In the genomic region with DNA sequence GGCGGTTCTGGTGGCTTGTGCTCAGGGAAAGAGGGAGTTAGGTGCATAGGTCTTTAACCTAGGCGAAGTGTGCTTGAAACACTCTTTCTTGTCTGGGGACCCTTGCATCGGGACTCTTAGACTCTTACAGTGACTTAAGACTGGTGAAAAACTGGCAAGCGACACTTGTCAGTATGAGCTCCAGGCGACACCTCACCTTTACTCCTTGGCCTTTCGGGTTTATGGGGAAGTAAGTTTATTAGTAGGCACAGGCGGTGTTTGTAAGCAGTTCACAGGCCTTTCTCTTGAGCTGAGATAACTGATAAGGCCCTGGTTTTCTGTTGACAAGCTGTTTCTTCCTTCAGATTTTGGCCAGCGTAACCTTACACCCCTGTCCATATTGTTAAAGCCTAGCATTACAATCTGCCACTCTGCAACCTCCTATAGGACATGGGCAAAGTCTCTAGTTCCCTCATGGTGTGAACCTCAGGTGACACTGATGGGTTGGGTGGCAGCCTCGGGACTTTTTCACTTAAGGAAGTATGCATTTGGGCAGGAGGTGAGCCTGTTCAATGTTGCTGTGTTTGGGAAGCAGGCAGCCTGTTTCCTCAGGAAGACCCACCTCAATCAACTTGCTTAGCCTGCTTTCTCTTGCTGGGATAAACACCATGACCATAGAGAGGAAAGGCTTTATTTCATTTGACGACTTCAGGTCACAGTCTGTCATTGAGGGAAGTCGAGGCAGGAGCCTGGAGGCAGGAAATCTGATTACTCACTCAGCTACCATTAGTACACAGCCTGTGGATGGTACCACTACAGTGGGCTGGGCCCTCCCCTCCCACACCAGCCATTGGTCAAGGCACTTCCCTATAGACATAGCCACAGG, we compare ENCODE assay signal across 8 mouse cellular contexts. TPM values are rescaled to one million over a fixed set of nuclear protein-coding genes. Genes with fewer than 3 reads are reported as not detected.
DNase-seq lines count a peak whose midpoint lies in the region; ATAC-seq and TF ChIP-seq lines count a peak whose summit lies in the region.

No protein-coding gene starts in this region.

- TF ChIP-seq POLR2A in kidney, adult 2 months (IDR thresholded peaks at IDR 0.05; ENCODE audit: low read depth, low read length): no peak

- peak overlapping the region; percentile 98 for H3K4me2 ChIP-seq in hindbrain, embryonic 14.5 days (replicated peaks)
- peak overlapping the region; percentile 87 for H3K4me2 ChIP-seq in midbrain, embryonic 11.5 days

- ATAC-seq in hindbrain, embryonic 14.5 days (ENCODE audit: low FRiP score): no peak
- no peak for ATAC-seq in midbrain, embryonic 11.5 days (ENCODE audit: low FRiP score)

- no peaks in the 10 kb centered on the region for H3K27me3 ChIP-seq in kidney, adult 2 months (replicated peaks; ENCODE audit: control insufficient read depth, insufficient read depth, low read length)
- peaks cover 32% of the 10 kb centered on the region for H3K27me3 ChIP-seq in hindbrain, embryonic 14.5 days (ENCODE audit: control insufficient read depth, insufficient read depth, low read length)
- peaks cover 17% of the 10 kb centered on the region for H3K27me3 ChIP-seq in midbrain, embryonic 11.5 days (ENCODE audit: control insufficient read depth, insufficient read depth, low read length)

- H3K27ac ChIP-seq in kidney, adult 2 months (ENCODE audit: insufficient read depth, low read depth, low read length): peak overlapping the region; percentile 48
- H3K27ac ChIP-seq in hindbrain, embryonic 14.5 days: peak overlapping the region; percentile 61; the same call in 1 of the 2 replicates
- H3K27ac ChIP-seq in midbrain, embryonic 11.5 days (ENCODE audit: low read depth, low read length): no peak overlapping the region

- peaks cover 7% of the 10 kb centered on the region; the same call in 1 of the 2 replicates for H3K4me1 ChIP-seq in kidney, adult 2 months (ENCODE audit: control insufficient read depth, insufficient read depth, low read length)
- peaks cover 17% of the 10 kb centered on the region for H3K4me1 ChIP-seq in hindbrain, embryonic 14.5 days (replicated peaks; ENCODE audit: control insufficient read depth, insufficient read depth, low read length)
- peaks cover 9% of the 10 kb centered on the region for H3K4me1 ChIP-seq in midbrain, embryonic 11.5 days (ENCODE audit: control insufficient read depth, insufficient read depth, low read length)

- 30% methylated on average over 11 of the region's 11 CpGs for WGBS in kidney, adult 2 months
- 67% methylated on average over 11 of the region's 11 CpGs for WGBS in hindbrain, embryonic 14.5 days
- 70% methylated on average over 11 of the region's 11 CpGs for WGBS in midbrain, embryonic 11.5 days

- no peak for TF ChIP-seq CTCF in kidney, adult 2 months (conservative IDR thresholded peaks at IDR 0.05; ENCODE audit: insufficient read depth, insufficient read length, low read depth, low read length)

- H3K9me3 ChIP-seq in hindbrain, embryonic 14.5 days (ENCODE audit: control insufficient read depth, low read length): no peaks in the 10 kb centered on the region
- H3K9me3 ChIP-seq in midbrain, embryonic 11.5 days (ENCODE audit: control insufficient read depth, low read length): no peaks in the 10 kb centered on the region

- no peaks in the 10 kb centered on the region for H3K36me3 ChIP-seq in kidney, adult 2 months (ENCODE audit: control insufficient read depth, insufficient read depth, low read length)
- H3K36me3 ChIP-seq in hindbrain, embryonic 14.5 days (replicated peaks; ENCODE audit: control insufficient read depth, insufficient read depth): no peaks in the 10 kb centered on the region
- no peaks in the 10 kb centered on the region for H3K36me3 ChIP-seq in midbrain, embryonic 11.5 days (ENCODE audit: control insufficient read depth, insufficient read depth, low read length)

- no peak for DNase-seq in kidney, adult 2 months
- DNase-seq in kidney, adult 11 months: no peak
- DNase-seq in c-Kit-positive CD71-positive TER-119-positive erythroid progenitor cells, embryonic 14.5 days (ENCODE audit: low spot score): peak; percentile 52
- no peak for DNase-seq in hindbrain, embryonic 14.5 days (ENCODE audit: low spot score)
- no peak for DNase-seq in midbrain, embryonic 11.5 days (ENCODE audit: low spot score, missing footprints)
- DNase-seq in frontal cortex, postnatal 25 days (ENCODE audit: low spot score in 2 of 2): no peak
- DNase-seq in spleen, postnatal 4 days (ENCODE audit: low spot score in 2 of 2): no peak
- no peak for DNase-seq in thymus, postnatal 0 days (ENCODE audit: low spot score)

- peak overlapping the region; percentile 60 for H3K4me3 ChIP-seq in kidney, adult 2 months (ENCODE audit: insufficient read depth, low read depth, low read length)
- peak overlapping the region; percentile 75 for H3K4me3 ChIP-seq in hindbrain, embryonic 14.5 days (replicated peaks; ENCODE audit: low read length)
- H3K4me3 ChIP-seq in midbrain, embryonic 11.5 days (ENCODE audit: low read depth, low read length): peak overlapping the region; percentile 58

- peak overlapping the region; percentile 67 for H3K9ac ChIP-seq in hindbrain, embryonic 14.5 days
- H3K9ac ChIP-seq in midbrain, embryonic 11.5 days (ENCODE audit: low read length): peak overlapping the region; percentile 81

RNA-seq across cellular contexts. Expression of a gene that starts 1.0 kb away (rescaled TPM):
- 12.0 and 12.4 TPM in 2 replicates for polyA plus RNA-seq in kidney, adult 2 months (2012; rRNA removed)
- polyA plus RNA-seq in hindbrain, embryonic 14.5 days (2014; fragmentation: Nextera tagmentation; extraction: Ambion mirVana): 18.4 and 18.5 TPM in 2 replicates
- 13.9 and 20.3 TPM in 2 replicates for polyA plus RNA-seq in midbrain, embryonic 11.5 days (2014; fragmentation: Nextera tagmentation; extraction: Ambion mirVana)
- 35.1 and 36.5 TPM in 2 replicates for polyA plus RNA-seq in thymus, postnatal 0 days (2015; fragmentation: Nextera tagmentation; extraction: Ambion mirVana)

RNA-seq across cellular contexts. Expression of a gene that starts 8.1 kb away (rescaled TPM):
- polyA plus RNA-seq in kidney, adult 2 months (2012; rRNA removed): 1.1 and 5.0 TPM in 2 replicates
- polyA plus RNA-seq in hindbrain, embryonic 14.5 days (2014; fragmentation: Nextera tagmentation; extraction: Ambion mirVana): 0.17 and 0.24 TPM in 2 replicates
- 0.16 and 0.29 TPM in 2 replicates for polyA plus RNA-seq in midbrain, embryonic 11.5 days (2014; fragmentation: Nextera tagmentation; extraction: Ambion mirVana)
- polyA plus RNA-seq in thymus, postnatal 0 days (2015; fragmentation: Nextera tagmentation; extraction: Ambion mirVana): 0.15 and 0.22 TPM in 2 replicates
